Mouse (Mus musculus): ENCODE results near the gene Sart1.
"Not testable (repeated sequence)": the region's sequence is repeated elsewhere in the genome, so short reads cannot be mapped to it uniquely, and the experiment has no call there.

Sart1 gene

GRCm38 (mm10) chr19:5370932-5371331 lies 17.6 kb downstream of the Sart1 start:
- DNase-seq (ENCODE audit: low spot score) = no peak

GRCm38 (mm10) chr19:5367455-5367854 lies 21.0 kb downstream of the Sart1 start:
- DNase-seq (ENCODE audit: low spot score) = no peak

- no peak for DNase-seq (ENCODE audit: low spot score)
These were observed 21.5 kb downstream of the Sart1 start, which contains the start of gene Banf1 for GRCm38 (mm10) chr19:5367053-5367359. TSS of gene Banf1 (minus strand) at chr19:5367168.

GRCm38 (mm10) chr19:5366175-5367052 lies 22.1 kb downstream of the Sart1 start, which contains the start of gene Eif1ad:
TSS of gene Eif1ad (plus strand) at chr19:5366741.
- DNase-seq (ENCODE audit: low spot score) = peak; percentile 79

GRCm38 (mm10) chr19:5365751-5366150 lies 22.8 kb downstream of the Sart1 start:
- no peak for DNase-seq (ENCODE audit: low spot score)

- no peak for DNase-seq (ENCODE audit: low spot score)
These were observed 24.4 kb downstream of the Sart1 start for GRCm38 (mm10) chr19:5364124-5364523.

- DNase-seq (ENCODE audit: low spot score) = no peak
These were observed 26.3 kb downstream of the Sart1 start for GRCm38 (mm10) chr19:5362186-5362585.

GRCm38 (mm10) chr19:5356080-5356479 lies 32.4 kb downstream of the Sart1 start:
- DNase-seq (ENCODE audit: low spot score) = no peak

GRCm38 (mm10) chr19:5353609-5354008 lies 34.9 kb downstream of the Sart1 start:
- DNase-seq (ENCODE audit: low spot score) = no peak

GRCm38 (mm10) chr19:5349502-5349873 lies 39.0 kb downstream of the Sart1 start, which contains the start of gene Cst6:
TSS of gene Cst6 (minus strand) at chr19:5349574.
- not testable (repeated sequence) for DNase-seq (ENCODE audit: low spot score)

- DNase-seq (ENCODE audit: low spot score) = no peak
These were observed 39.7 kb downstream of the Sart1 start for GRCm38 (mm10) chr19:5348526-5349501.

- DNase-seq (ENCODE audit: low spot score) = no peak
These were observed 40.4 kb downstream of the Sart1 start for GRCm38 (mm10) chr19:5348064-5348463.

GRCm38 (mm10) chr19:5345297-5346131 lies 43.0 kb downstream of the Sart1 start:
- DNase-seq (ENCODE audit: low spot score) = no peak

- no peak for DNase-seq (ENCODE audit: low spot score)
These were observed 47.1 kb downstream of the Sart1 start for GRCm38 (mm10) chr19:5341360-5341759.

GRCm38 (mm10) chr19:5337975-5338374 lies 50.5 kb downstream of the Sart1 start:
- DNase-seq (ENCODE audit: low spot score) = peak; percentile 37

GRCm38 (mm10) chr19:5335441-5335840 lies 53.1 kb downstream of the Sart1 start, which contains the start of gene Catsper1:
TSS of gene Catsper1 (plus strand) at chr19:5335741.
- DNase-seq (ENCODE audit: low spot score) = no peak

- no peak for DNase-seq (ENCODE audit: low spot score)
These were observed 53.8 kb downstream of the Sart1 start for GRCm38 (mm10) chr19:5334741-5335140.

- DNase-seq (ENCODE audit: low spot score) = no peak
These were observed 60.5 kb downstream of the Sart1 start for GRCm38 (mm10) chr19:5327970-5328369.
